ENCODE assay signal across 8 mouse cellular contexts in genomic region chr9:113528586-113528985, GRCm38 (mm10).
DNase-seq lines count a peak whose midpoint lies in the region; ATAC-seq and TF ChIP-seq lines count a peak whose summit lies in the region.

No protein-coding gene starts in this region.

- no peak for ATAC-seq in forebrain, embryonic 13.5 days
- no peak for ATAC-seq in lung, embryonic 14.5 days (ENCODE audit: insufficient read depth)

- peaks cover 13% of the 10 kb centered on the region; the same call in 1 of the 2 replicates for H3K9me3 ChIP-seq in forebrain, embryonic 10.5 days
- H3K9me3 ChIP-seq in forebrain, embryonic 13.5 days (replicated peaks), result no peaks in the 10 kb centered on the region
- no peaks in the 10 kb centered on the region for H3K9me3 ChIP-seq in lung, embryonic 14.5 days (ENCODE audit: low read depth, low read length)

- intact Hi-C loops in left cerebral cortex, postnatal 4 days (cut with DNase I), result no loop called here
- intact Hi-C loops in left cerebral cortex, postnatal 25 days (cut with DNase I), result no loop called here

- TF ChIP-seq CTCF in lung, embryonic 14.5 days (IDR thresholded peaks at IDR 0.05; ENCODE audit: low read depth), result peak; percentile 62

- H3K36me3 ChIP-seq in forebrain, embryonic 10.5 days (replicated peaks), result no peaks in the 10 kb centered on the region
- H3K36me3 ChIP-seq in forebrain, embryonic 13.5 days (ENCODE audit: poor library complexity, severe bottlenecking), result no peaks in the 10 kb centered on the region
- H3K36me3 ChIP-seq in lung, embryonic 14.5 days (ENCODE audit: insufficient read depth), result no peaks in the 10 kb centered on the region

- H3K9ac ChIP-seq in forebrain, embryonic 13.5 days, result no peak overlapping the region
- H3K9ac ChIP-seq in lung, embryonic 14.5 days, result no peak overlapping the region

- 86% methylated on average over 2 of the region's 2 CpGs for WGBS in forebrain, embryonic 10.5 days
- WGBS in forebrain, embryonic 13.5 days, result 85% methylated on average over 2 of the region's 2 CpGs
- WGBS in lung, embryonic 14.5 days, result 78% methylated on average over 2 of the region's 2 CpGs

- H3K4me2 ChIP-seq in forebrain, embryonic 13.5 days, result no peak overlapping the region
- no peak overlapping the region for H3K4me2 ChIP-seq in lung, embryonic 14.5 days

- H3K4me3 ChIP-seq in forebrain, embryonic 10.5 days, result no peak overlapping the region
- no peak overlapping the region for H3K4me3 ChIP-seq in forebrain, embryonic 13.5 days
- no peak overlapping the region for H3K4me3 ChIP-seq in lung, embryonic 14.5 days (ENCODE audit: low read depth, low read length)

- no peak overlapping the region for H3K27ac ChIP-seq in forebrain, embryonic 10.5 days
- no peak overlapping the region for H3K27ac ChIP-seq in forebrain, embryonic 13.5 days
- H3K27ac ChIP-seq in lung, embryonic 14.5 days (ENCODE audit: low read depth), result no peak overlapping the region

- peak; percentile 26 for DNase-seq in forebrain, embryonic 10.5 days (ENCODE audit: extremely low spot score, low spot score)
- DNase-seq in left cerebral cortex, postnatal 4 days, result peak; percentile 43
- DNase-seq in left cerebral cortex, postnatal 25 days (ENCODE audit: low spot score in 2 of 2), result no peak
- peak; percentile 78 for DNase-seq in ZHBTc4 (ENCODE audit: low read depth, low spot score)
- peak; percentile 14 for DNase-seq in embryo, embryonic 11.5 days (ENCODE audit: low read depth, low spot score)
- DNase-seq in lung, embryonic 14.5 days, result peak; percentile 59
- no peak for DNase-seq in yolk sac, embryonic 10.5 days (ENCODE audit: low spot score)

- H3K4me1 ChIP-seq in forebrain, embryonic 10.5 days, result no peaks in the 10 kb centered on the region
- H3K4me1 ChIP-seq in forebrain, embryonic 13.5 days, result no peaks in the 10 kb centered on the region
- no peaks in the 10 kb centered on the region for H3K4me1 ChIP-seq in lung, embryonic 14.5 days (ENCODE audit: insufficient read depth)

- no peaks in the 10 kb centered on the region for H3K27me3 ChIP-seq in forebrain, embryonic 10.5 days (ENCODE audit: poor library complexity, severe bottlenecking)
- no peaks in the 10 kb centered on the region for H3K27me3 ChIP-seq in forebrain, embryonic 13.5 days
- no peaks in the 10 kb centered on the region for H3K27me3 ChIP-seq in lung, embryonic 14.5 days (ENCODE audit: insufficient read depth, low read length)

Comparison
In these comparisons a context has a peak if more than half of its experiments do, and no peak if none do; other contexts are left out.
1. DNase-seq: peak in forebrain, embryonic 10.5 days (single experiment), left cerebral cortex, postnatal 4 days (single experiment), ZHBTc4 (single experiment), embryo, embryonic 11.5 days (single experiment) and lung, embryonic 14.5 days (single experiment); none in left cerebral cortex, postnatal 25 days (0 of 2) and yolk sac, embryonic 10.5 days (single experiment).